Mouse (Mus musculus): ENCODE measurements around the gene Nubpl.

DNA sequence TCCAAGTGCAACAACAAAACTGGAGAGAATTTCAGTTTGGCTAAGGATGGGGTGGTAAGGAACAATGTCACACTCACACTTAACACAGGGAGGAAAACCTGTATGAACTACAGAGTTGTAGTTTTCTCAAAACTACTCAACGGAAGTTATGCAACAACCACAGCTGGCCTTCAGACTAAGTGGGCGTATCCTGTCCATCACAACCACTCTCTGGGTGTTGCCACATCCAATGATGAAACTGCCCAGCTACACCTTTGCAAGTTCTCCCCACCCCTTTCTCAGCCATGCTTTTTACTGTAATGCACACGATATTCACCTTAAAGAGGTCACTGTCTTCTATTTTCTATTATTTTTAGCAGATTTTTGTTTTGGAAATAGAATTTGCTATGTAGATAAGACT lies 217.3 kb downstream of the Nubpl start:
- no peak for TF ChIP-seq CTCF (IDR thresholded peaks at IDR 0.05; ENCODE audit: low read depth, low read length)
- no peak for TF ChIP-seq POLR2A (IDR thresholded peaks at IDR 0.05; ENCODE audit: insufficient read depth, low read length)

Data from ES-Bruce4 (cell line).